8 mouse cellular contexts compared by ENCODE assay signal in genomic region chr5:146963937-146964278, GRCm38 (mm10). TPM values are rescaled to one million over a fixed set of nuclear protein-coding genes. Genes with fewer than 3 reads are reported as not detected.
A peak's percentile ranks its signal among the peaks of the same experiment; 100 is the strongest.
DNase-seq lines count a peak whose midpoint lies in the region; ATAC-seq and TF ChIP-seq lines count a peak whose summit lies in the region.

No protein-coding gene starts in this region.

- H3K36me3 ChIP-seq in forebrain, postnatal 0 days (ENCODE audit: insufficient read depth) = peaks cover 3% of the 10 kb centered on the region
- peaks cover 7% of the 10 kb centered on the region for H3K36me3 ChIP-seq in liver, postnatal 0 days (replicated peaks; ENCODE audit: insufficient read depth, low read length)

- peak overlapping the region; percentile 70; the same call in 1 of the 2 replicates for H3K9ac ChIP-seq in forebrain, postnatal 0 days
- H3K9ac ChIP-seq in liver, postnatal 0 days (replicated peaks) = peak overlapping the region; percentile 87

- H3K4me3 ChIP-seq in cerebellum, adult 2 months (replicated peaks; ENCODE audit: insufficient read depth, low read depth, low read length) = peak overlapping the region; percentile 55
- H3K4me3 ChIP-seq in forebrain, postnatal 0 days (ENCODE audit: low read depth, low read length) = peak overlapping the region; percentile 77
- peak overlapping the region; percentile 85 for H3K4me3 ChIP-seq in liver, postnatal 0 days (ENCODE audit: low read depth, low read length)

- TF ChIP-seq CTCF in cerebellum, adult 2 months (IDR thresholded peaks at IDR 0.05; ENCODE audit: borderline replicate concordance, insufficient read depth, low read depth, low read length) = no peak
- TF ChIP-seq CTCF in forebrain, postnatal 0 days (IDR thresholded peaks at IDR 0.05; ENCODE audit: low read depth) = no peak
- no peak for TF ChIP-seq CTCF in liver, postnatal 0 days (IDR thresholded peaks at IDR 0.05; ENCODE audit: low read depth)

- H3K4me1 ChIP-seq in cerebellum, adult 2 months (ENCODE audit: control insufficient read depth, insufficient read depth, low read length) = peaks cover 4% of the 10 kb centered on the region; the same call in 1 of the 2 replicates
- H3K4me1 ChIP-seq in forebrain, postnatal 0 days (ENCODE audit: insufficient read depth) = peaks cover 3% of the 10 kb centered on the region; the same call in 1 of the 2 replicates
- peaks cover 7% of the 10 kb centered on the region for H3K4me1 ChIP-seq in liver, postnatal 0 days (ENCODE audit: insufficient read depth)

- no peak for DNase-seq in cerebellum, adult 2 months
- no peak for DNase-seq in cerebellum, adult 9-11 months
- DNase-seq in forebrain, postnatal 0 days = no peak
- DNase-seq in liver, postnatal 0 days = peak; percentile 13
- DNase-seq in ovary, adult 18-20 months (ENCODE audit: low spot score) = no peak
- DNase-seq in urinary bladder, adult 18-20 months (ENCODE audit: low spot score in 2 of 2) = no peak
- DNase-seq in Muller cell, postnatal 12 days (ENCODE audit: inconsistent ontology term) = no peak

- WGBS in cerebellum, adult 2 months = 41% methylated on average over 8 of the region's 8 CpGs
- 48% methylated on average over 8 of the region's 8 CpGs for WGBS in forebrain, postnatal 0 days
- WGBS in liver, postnatal 0 days (ENCODE audit: insufficient replicate concordance) = 56% methylated on average over 8 of the region's 8 CpGs

- no peak for TF ChIP-seq EP300 in liver, postnatal 0 days (IDR thresholded peaks at IDR 0.05; ENCODE audit: low read depth)

- peak overlapping the region; percentile 61 for H3K27ac ChIP-seq in cerebellum, adult 2 months (ENCODE audit: insufficient read depth, low read length)
- H3K27ac ChIP-seq in forebrain, postnatal 0 days (ENCODE audit: low read depth, low read length) = peak overlapping the region; percentile 75; the same call in 1 of the 2 replicates
- H3K27ac ChIP-seq in liver, postnatal 0 days (ENCODE audit: low read depth) = no peak overlapping the region

- TF ChIP-seq POLR2A in cerebellum, adult 2 months (IDR thresholded peaks at IDR 0.05; ENCODE audit: borderline replicate concordance, insufficient read depth, low read length) = no peak

- peak overlapping the region; percentile 66 for H3K4me2 ChIP-seq in forebrain, postnatal 0 days (ENCODE audit: low read depth)
- H3K4me2 ChIP-seq in liver, postnatal 0 days (ENCODE audit: low read depth, low read length) = peak overlapping the region; percentile 73

- peak; percentile 19 for ATAC-seq in CD4-positive, CD25-positive, alpha-beta regulatory T cell, adult 4 months
- peak; percentile 17; the same call in 1 of the 2 replicates for ATAC-seq in forebrain, postnatal 0 days
- ATAC-seq in liver, postnatal 0 days = no peak

- H3K9me3 ChIP-seq in forebrain, postnatal 0 days (ENCODE audit: low read length) = no peaks in the 10 kb centered on the region
- no peaks in the 10 kb centered on the region for H3K9me3 ChIP-seq in liver, postnatal 0 days (ENCODE audit: low read length)

- no peaks in the 10 kb centered on the region for H3K27me3 ChIP-seq in cerebellum, adult 2 months (ENCODE audit: control insufficient read depth, insufficient read depth, low read length)
- no peaks in the 10 kb centered on the region for H3K27me3 ChIP-seq in forebrain, postnatal 0 days (ENCODE audit: insufficient read depth, low read length)
- no peaks in the 10 kb centered on the region for H3K27me3 ChIP-seq in liver, postnatal 0 days (ENCODE audit: insufficient read depth, low read length)

RNA-seq across cellular contexts. Expression of gene Mtif3, which starts 0.3 kb away (rescaled TPM):
- 21.9 and 23.4 TPM in 2 replicates for polyA plus RNA-seq in cerebellum, adult 2 months (2012; rRNA removed)
- polyA plus RNA-seq in CD4-positive, CD25-positive, alpha-beta regulatory T cell, adult 4 months (2017; shearing (Covaris generic)) = 10 to 100 TPM; 49.1 to 52.4 TPM
- 17.1 and 22.6 TPM in 2 replicates for total RNA-seq in forebrain, postnatal 0 days (2014; rRNA removed)
- 17.6 and 18.6 TPM in 2 replicates for polyA plus RNA-seq in forebrain, postnatal 0 days (2015; fragmentation: Nextera tagmentation; extraction: Ambion mirVana)
- 12.5 and 12.7 TPM in 2 replicates for polyA plus RNA-seq in liver, postnatal 0 days (2015; fragmentation: Nextera tagmentation; extraction: Ambion mirVana)

RNA-seq across cellular contexts. Expression of gene Gtf3a, which starts 15.5 kb away (rescaled TPM):
- 36.4 and 43.0 TPM in 2 replicates for polyA plus RNA-seq in cerebellum, adult 2 months (2012; rRNA removed)
- polyA plus RNA-seq in CD4-positive, CD25-positive, alpha-beta regulatory T cell, adult 4 months (2017; shearing (Covaris generic)) = 10 to 100 TPM; 26.2 to 30.5 TPM
- total RNA-seq in forebrain, postnatal 0 days (2014; rRNA removed) = 67.6 and 101 TPM in 2 replicates
- polyA plus RNA-seq in forebrain, postnatal 0 days (2015; fragmentation: Nextera tagmentation; extraction: Ambion mirVana) = 123 and 138 TPM in 2 replicates
- polyA plus RNA-seq in liver, postnatal 0 days (2015; fragmentation: Nextera tagmentation; extraction: Ambion mirVana) = 31.6 and 33.5 TPM in 2 replicates
